Mouse (Mus musculus) liver, adult 2 months (tissue): ENCODE data around the gene Brca2. TPM values are rescaled to one million over a fixed set of nuclear protein-coding genes. Genes with fewer than 3 reads are reported as not detected.

ENCODE experiments used
- DNase-seq: peaks from one replicate; pipeline ENCODE4 v3.0.0-alpha.2; 2011; ENCODE audit warnings: low read depth, low spot score; ENCODE audit errors: extremely low read depth
- H3K27ac ChIP-seq: fragments of 200-500 bp; replicated peaks from 2 replicates; pipeline ENCODE4 v1.5.1; 2012; ENCODE audit warnings: low read depth, mild to moderate bottlenecking, control low read depth, inconsistent platforms, low read length; ENCODE audit not compliant: insufficient read depth
- H3K27me3 ChIP-seq: fragments of 200-500 bp; 2 replicates; pipeline ENCODE4 v1.6.1; 2012; ENCODE audit warnings: mild to moderate bottlenecking, moderate library complexity, low read length, inconsistent platforms; ENCODE audit not compliant: control insufficient read depth, insufficient read depth
- H3K36me3 ChIP-seq: fragments of 200-500 bp; 2 replicates; pipeline ENCODE4 v1.6.1; 2012; ENCODE audit warnings: low read length, inconsistent platforms; ENCODE audit not compliant: control insufficient read depth, insufficient read depth
- H3K4me1 ChIP-seq: fragments of 200-500 bp; 2 replicates; pipeline ENCODE4 v1.6.1; 2011; ENCODE audit warnings: low read length; ENCODE audit not compliant: control insufficient read depth, insufficient read depth
- H3K4me3 ChIP-seq: fragments of 200-500 bp; 2 replicates; pipeline ENCODE4 v1.5.1; 2011; ENCODE audit warnings: low read depth, mild to moderate bottlenecking, control low read depth, low read length, moderate library complexity; ENCODE audit not compliant: insufficient read depth
- H3K79me2 ChIP-seq: fragments of 200-500 bp; 2 replicates; pipeline ENCODE4 v1.6.1; 2012; ENCODE audit warnings: inconsistent platforms, mild to moderate bottlenecking, low read length, moderate library complexity; ENCODE audit not compliant: control insufficient read depth, insufficient read depth
- H3K9ac ChIP-seq: fragments of 200-500 bp; 2 replicates; pipeline ENCODE4 v1.6.1; 2012; ENCODE audit warnings: low read depth, mild to moderate bottlenecking, control low read depth, inconsistent platforms, low read length
- CTCF ChIP-seq: fragments of 200-500 bp; IDR thresholded peaks from 2 replicates; pipeline ENCODE4 v1.5.1; 2011; ENCODE audit warnings: low read depth, low read length, control low read depth
- POLR2A ChIP-seq: fragments of 200-500 bp; IDR thresholded peaks from 2 replicates; pipeline ENCODE4 v1.6.1; 2011; ENCODE audit warnings: low read length, control low read depth; ENCODE audit not compliant: insufficient read depth; ENCODE audit errors: extremely low read depth
- WGBS: fragments of 180-500 bp; shearing (Covaris S2); methylation state at CpG from one replicate; pipeline ENCODE4 v1.1.7; 2018; 5-methylcytosine and 5-hydroxymethylcytosine counted together
- polyA plus RNA-seq: library from polyadenylated mRNA; depleted of rRNA; stranded (reverse); fragments of >200 nt; gene quantifications from 2 replicates; pipeline ENCODE4 v1.2.3, GENCODE M21; 2012
- total RNA-seq: library from RNA; depleted of rRNA; stranded (reverse); fragments of >200 nt; gene quantifications from 2 replicates; pipeline ENCODE4 v1.2.3, GENCODE M21; 2014

Gene Brca2
- total and polyA plus RNA-seq, 2 experiments = 0.86 to 3.2 TPM

GRCm38 (mm10) chr5:150598202-150599119 is 76.0 kb downstream of the Brca2 start:
- peak; percentile 96 for DNase-seq
- 17% methylated on average over 21 of the region's 21 CpGs for WGBS
- Histone ChIP-seq H3K36me3 (no peaks in the 10 kb centered on the region; the same call in 1 of the 2 replicates), H3K79me2 (peaks cover 8% of the 10 kb centered on the region; the same call in 1 of the 2 replicates), H3K4me3 (peak overlapping the region; percentile 16; the same call in 1 of the 2 replicates), H3K9ac (peak overlapping the region; percentile 52), H3K27me3 (no peaks in the 10 kb centered on the region), H3K4me1 (peaks cover 19% of the 10 kb centered on the region), H3K27ac (peak overlapping the region; percentile 97)
- TF ChIP-seq POLR2A (no peak), CTCF (no peak)

DNA sequence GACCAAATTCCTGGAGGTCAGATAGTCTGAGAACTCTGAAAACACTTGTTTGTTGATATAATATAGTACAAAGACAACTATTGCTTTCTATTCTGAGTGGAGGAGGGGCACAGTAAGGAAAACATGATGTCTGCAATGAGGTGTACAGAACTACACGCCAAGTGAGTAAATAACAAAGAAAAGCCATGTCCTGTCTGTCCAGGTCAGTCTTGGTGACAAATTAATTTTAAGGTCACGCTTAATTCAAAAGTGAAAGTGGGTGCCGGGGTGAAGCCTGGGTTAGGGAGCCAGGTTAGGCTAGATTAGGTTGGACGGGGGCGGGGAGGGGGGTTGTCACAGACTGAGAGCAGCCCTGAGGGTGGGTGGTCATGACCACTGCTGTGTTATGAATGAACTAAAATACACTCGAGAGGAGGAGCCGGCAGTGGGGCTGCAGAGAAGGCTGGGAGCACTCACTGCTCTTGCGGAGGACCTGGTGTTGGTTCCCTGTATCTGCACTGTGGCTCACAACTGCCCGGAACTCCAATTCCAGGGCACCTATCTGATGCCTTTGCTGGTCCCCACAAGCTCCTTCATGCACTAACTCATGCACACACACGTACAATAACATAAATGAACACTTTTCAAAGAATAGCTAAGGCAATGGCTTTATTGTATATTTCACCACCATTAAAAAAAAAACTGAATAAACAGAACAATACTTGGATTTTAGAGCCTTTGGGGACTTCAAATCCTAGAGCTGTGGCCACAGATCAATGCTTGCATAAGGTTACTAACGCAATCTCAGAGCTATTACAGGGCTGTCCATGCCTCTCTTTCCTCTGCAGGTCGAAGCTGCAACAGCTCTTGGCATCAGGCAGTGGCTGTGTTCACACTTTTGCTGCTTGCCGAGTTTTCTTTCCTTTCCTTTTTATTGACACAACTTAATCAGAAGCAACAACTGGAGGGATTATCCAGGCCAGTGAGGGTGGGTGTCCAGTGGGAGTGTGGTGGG is 77.2 kb downstream of the Brca2 start:
- H3K4me1 ChIP-seq = peaks cover 21% of the 10 kb centered on the region
- H3K27ac ChIP-seq = peak overlapping the region; percentile 92
- no peaks in the 10 kb centered on the region for H3K27me3 ChIP-seq
- peak; percentile 96 for DNase-seq
- H3K79me2 ChIP-seq = no peaks in the 10 kb centered on the region
- H3K9ac ChIP-seq = peak overlapping the region; percentile 72
- peak overlapping the region; percentile 40 for H3K4me3 ChIP-seq
- TF ChIP-seq CTCF (no peak), POLR2A (no peak)
- WGBS = 15% methylated on average over 13 of the region's 13 CpGs
- H3K36me3 ChIP-seq = no peaks in the 10 kb centered on the region; the same call in 1 of the 2 replicates

DNA sequence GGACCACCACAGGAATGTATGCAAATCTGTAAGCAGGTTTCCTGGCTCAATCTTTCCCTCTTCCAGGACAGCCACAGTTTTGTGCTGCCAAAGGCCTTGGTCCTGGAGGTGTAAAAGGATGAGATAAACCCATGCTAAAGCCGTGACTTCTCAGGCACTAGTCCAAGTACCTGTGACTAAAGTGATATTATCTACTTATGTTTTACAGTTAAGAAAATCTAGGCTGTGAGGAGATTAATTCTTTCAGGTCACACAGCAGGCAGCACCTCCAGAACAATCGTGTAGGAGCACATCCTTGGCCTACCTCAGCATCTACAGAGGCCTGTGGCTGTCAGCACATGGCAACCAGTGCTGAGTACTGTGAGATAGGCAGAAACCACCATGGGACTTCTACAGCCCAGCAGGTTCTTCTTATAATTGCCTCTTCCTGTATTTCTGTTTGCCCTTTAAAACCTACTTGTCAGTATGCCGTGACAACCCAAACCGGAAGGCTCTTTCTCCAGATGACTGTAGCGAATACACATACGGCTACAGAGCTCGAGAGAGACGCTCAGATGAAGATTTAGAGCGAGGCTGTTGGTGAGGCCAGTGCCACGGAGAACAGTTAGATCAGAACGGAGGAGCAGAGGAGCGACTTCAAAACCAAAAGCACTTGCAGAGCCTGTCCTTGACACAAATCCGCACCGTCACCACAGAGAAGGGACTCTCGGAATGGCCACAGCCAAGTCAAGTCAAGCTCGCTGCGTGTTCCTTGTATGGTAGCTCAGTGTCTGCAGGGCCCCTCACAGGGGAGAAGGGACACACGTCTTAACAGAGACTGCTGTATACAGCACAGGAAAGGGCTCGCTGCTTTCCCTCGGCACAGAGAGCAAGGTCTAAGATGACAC is 78.4 kb downstream of the Brca2 start:
- no peaks in the 10 kb centered on the region; the same call in 1 of the 2 replicates for H3K36me3 ChIP-seq
- no peak for DNase-seq
- H3K4me1 ChIP-seq = peaks cover 21% of the 10 kb centered on the region
- H3K9ac ChIP-seq = no peak overlapping the region
- WGBS = 80% methylated on average over 20 of the region's 20 CpGs
- H3K27ac ChIP-seq = peak overlapping the region; percentile 68
- H3K27me3 ChIP-seq = no peaks in the 10 kb centered on the region
- no peaks in the 10 kb centered on the region for H3K79me2 ChIP-seq
- TF ChIP-seq POLR2A = no peak
- no peak for TF ChIP-seq CTCF
- no peak overlapping the region for H3K4me3 ChIP-seq

- WGBS = 94% methylated on average over 14 of the region's 14 CpGs
- Histone ChIP-seq H3K4me1 (peaks cover 21% of the 10 kb centered on the region), H3K9ac (no peak overlapping the region), H3K27me3 (no peaks in the 10 kb centered on the region), H3K4me3 (no peak overlapping the region), H3K27ac (no peak overlapping the region), H3K36me3 (peaks cover 1% of the 10 kb centered on the region; the same call in 1 of the 2 replicates), H3K79me2 (no peaks in the 10 kb centered on the region)
- DNase-seq = no peak
- TF ChIP-seq CTCF (no peak), POLR2A (no peak)
Measured at GRCm38 (mm10) chr5:150601441-150602230, 79.2 kb downstream of the Brca2 start.
